Mouse (Mus musculus) bone marrow macrophage, adult 2 months (primary cell): Measurements from ENCODE around the gene Ifit1.

Experiments
- CTCF ChIP-seq: IDR thresholded peaks from 2 replicates; pipeline ENCODE4 v1.5.1; 2012; ENCODE audit warnings: low read depth, mild to moderate bottlenecking, low read length, moderate library complexity
- POLR2A ChIP-seq: IDR thresholded peaks from 2 replicates; pipeline ENCODE4 v1.6.1; 2012; ENCODE audit warnings: mild to moderate bottlenecking, low read depth, low read length, borderline replicate concordance

- no peak; the same call in 1 of the 2 replicates for TF ChIP-seq CTCF
- TF ChIP-seq POLR2A = no peak
Measured at GRCm38 (mm10) chr19:34662067-34662507, 21.4 kb downstream of the Ifit1 start.
